Mouse (Mus musculus) right cerebral cortex, postnatal 14 days (tissue): Measurements from ENCODE around the gene Krtap27-1.

ENCODE experiments used
- DNase-seq: peaks from one replicate; pipeline ENCODE4 v3.0.0; 2022

Krtap27-1 gene

GRCm38 (mm10) chr16:88671571-88671970, at the start of gene Krtap27-1:
Gene Krtap27-1, minus strand, starts transcription at chr16:88671671.
- no peak for DNase-seq

GRCm38 (mm10) chr16:88720031-88720430, 48.6 kb upstream of the Krtap27-1 start:
- no peak for DNase-seq

GRCm38 (mm10) chr16:88716549-88716948, 45.1 kb upstream of the Krtap27-1 start:
- no peak for DNase-seq

- no peak for DNase-seq
Measured at GRCm38 (mm10) chr16:88711245-88711644, 39.8 kb upstream of the Krtap27-1 start.

GRCm38 (mm10) chr16:88710757-88711156, 39.3 kb upstream of the Krtap27-1 start:
- no peak for DNase-seq

GRCm38 (mm10) chr16:88707496-88708012, 36.1 kb upstream of the Krtap27-1 start, which contains the start of gene 2310061N02Rik:
Gene 2310061N02Rik, minus strand, starts transcription at chr16:88707962.
- no peak for DNase-seq

GRCm38 (mm10) chr16:88701072-88701864, 29.8 kb upstream of the Krtap27-1 start:
- DNase-seq = no peak

- DNase-seq = no peak
Measured at GRCm38 (mm10) chr16:88696256-88696655, 24.8 kb upstream of the Krtap27-1 start.

- no peak for DNase-seq
Measured at GRCm38 (mm10) chr16:88681282-88681681, 9.8 kb upstream of the Krtap27-1 start.

- no peak for DNase-seq
Measured at GRCm38 (mm10) chr16:88679099-88679498, 7.6 kb upstream of the Krtap27-1 start.

GRCm38 (mm10) chr16:88657426-88657825, 14.0 kb downstream of the Krtap27-1 start:
- DNase-seq = no peak

GRCm38 (mm10) chr16:88651952-88652351, 19.5 kb downstream of the Krtap27-1 start:
- no peak for DNase-seq

GRCm38 (mm10) chr16:88651082-88651481, 20.4 kb downstream of the Krtap27-1 start:
- no peak for DNase-seq

- no peak for DNase-seq
Measured at GRCm38 (mm10) chr16:88647358-88647846, 24.1 kb downstream of the Krtap27-1 start, which contains the start of gene Krtap26-1. Gene Krtap26-1, minus strand, starts transcription at chr16:88647796.

GRCm38 (mm10) chr16:88646366-88647111, 24.9 kb downstream of the Krtap27-1 start:
- DNase-seq = no peak

GRCm38 (mm10) chr16:88640053-88640452, 31.4 kb downstream of the Krtap27-1 start:
- no peak for DNase-seq

GRCm38 (mm10) chr16:88635142-88635541, 36.3 kb downstream of the Krtap27-1 start:
- DNase-seq = no peak

- DNase-seq = no peak
Measured at GRCm38 (mm10) chr16:88631474-88631873, 40.0 kb downstream of the Krtap27-1 start.

- no peak for DNase-seq
Measured at GRCm38 (mm10) chr16:88627566-88627965, 43.9 kb downstream of the Krtap27-1 start, which contains the start of gene 2310079G19Rik. Gene 2310079G19Rik, minus strand, starts transcription at chr16:88627666.
